Mouse (Mus musculus): ENCODE results near the gene 6430571L13Rik.

6430571L13Rik gene

DNA sequence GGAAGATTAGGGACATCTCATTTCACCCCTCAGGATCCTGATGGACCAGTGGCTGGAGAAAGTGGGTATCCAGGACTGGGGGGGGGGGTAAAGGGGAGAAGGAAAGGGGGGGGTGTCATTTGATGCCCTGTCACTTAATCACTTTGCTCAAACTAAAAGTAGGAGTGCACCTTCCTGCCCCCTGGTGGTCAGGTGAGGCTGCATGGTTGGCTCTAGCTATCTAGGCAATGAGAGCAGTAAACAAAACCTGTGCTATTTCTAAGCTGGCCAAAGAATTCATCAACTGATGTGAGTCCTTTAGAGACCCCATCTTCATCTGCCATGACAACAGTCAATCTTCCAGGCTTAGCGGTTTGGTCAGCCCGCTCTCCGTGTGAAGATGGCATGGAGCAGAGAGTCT lies 46.3 kb downstream of the 6430571L13Rik start:
- peak; percentile 50 to 82 for DNase-seq

GRCm38 (mm10) chr9:107387708-107388107 lies 47.3 kb downstream of the 6430571L13Rik start:
- no peak for DNase-seq

GRCm38 (mm10) chr9:107388263-107388662 lies 47.9 kb downstream of the 6430571L13Rik start:
- DNase-seq: no peak

DNA sequence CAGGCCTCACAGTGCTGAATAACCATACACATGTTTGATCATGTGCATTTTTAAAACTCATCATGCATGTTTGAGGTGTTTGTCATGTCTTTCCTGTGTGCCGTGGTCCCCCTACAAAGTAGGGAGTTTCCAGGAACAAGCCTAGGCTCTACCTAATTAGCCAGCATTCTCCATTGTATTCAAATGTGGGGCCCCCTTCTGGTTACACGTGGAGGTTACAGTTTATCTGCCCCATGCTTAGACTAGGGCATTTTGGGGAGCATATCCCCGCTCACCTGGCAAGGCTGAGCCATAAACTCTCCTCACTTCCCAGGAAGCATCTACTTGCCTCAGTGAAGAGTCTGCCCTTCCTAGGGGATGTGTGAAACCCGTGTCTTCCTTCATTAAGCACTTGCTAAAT lies 56.0 kb downstream of the 6430571L13Rik start:
- DNase-seq: no peak

- DNase-seq: no peak
Measured at GRCm38 (mm10) chr9:107398968-107399367, 58.6 kb downstream of the 6430571L13Rik start.

- DNase-seq: peak; percentile 49 to 72
Measured at GRCm38 (mm10) chr9:107399491-107399971, 59.1 kb downstream of the 6430571L13Rik start, which contains the start of gene Cacna2d2. Cacna2d2 (plus strand) TSS chr9:107399612.

DNA sequence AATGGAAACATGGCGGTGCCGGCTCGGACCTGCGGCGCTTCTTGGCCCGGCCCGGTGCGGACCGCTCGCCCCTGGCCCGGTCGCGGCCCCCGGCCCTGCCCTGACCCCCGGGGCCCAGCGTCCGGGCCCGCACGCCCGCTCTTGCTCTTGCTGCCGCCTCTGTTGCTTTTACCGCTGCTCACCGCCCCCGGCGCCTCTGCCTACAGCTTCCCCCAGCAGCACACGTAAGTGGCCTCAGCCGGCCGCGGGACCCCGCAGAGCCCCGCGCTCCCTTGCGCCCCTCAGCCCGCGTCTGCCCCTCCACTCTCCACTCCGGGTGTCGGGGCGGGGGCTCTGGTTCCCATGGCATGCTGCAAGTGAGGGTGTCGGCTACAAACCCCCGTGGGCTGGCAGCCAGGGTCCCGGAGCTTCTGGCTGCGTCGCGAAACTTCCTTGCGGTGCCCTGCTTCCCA lies 59.7 kb downstream of the 6430571L13Rik start:
- DNase-seq: no peak

DNA sequence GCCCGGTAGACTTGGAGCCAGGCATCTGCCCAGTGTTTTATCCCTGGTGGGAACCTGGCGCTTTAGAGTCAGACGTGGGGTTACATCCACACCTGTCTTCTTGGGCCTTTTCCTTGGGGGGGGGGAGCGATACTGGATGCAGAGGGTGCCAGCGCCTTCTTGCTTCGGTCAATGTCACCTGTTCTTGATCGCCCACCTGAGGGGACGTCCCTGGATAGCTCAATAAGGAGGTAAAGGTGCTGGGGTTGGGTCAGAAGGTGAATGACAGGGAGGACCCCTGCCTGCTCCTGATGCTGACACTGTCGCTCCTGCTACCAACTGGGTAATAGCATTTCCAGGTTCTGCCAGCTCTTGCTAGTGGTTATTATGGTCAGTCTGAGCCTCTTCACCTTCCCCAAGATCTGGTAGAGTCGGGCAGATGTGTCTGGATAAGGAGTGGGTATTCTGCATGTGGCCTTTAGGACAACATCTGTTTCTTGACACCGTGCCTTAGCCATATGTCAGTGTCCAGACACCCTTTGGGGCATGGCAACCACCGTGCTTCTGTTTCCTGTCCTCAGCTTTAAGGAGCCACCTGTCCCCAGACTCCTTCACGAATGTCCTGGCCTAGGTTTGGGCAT lies 60.4 kb downstream of the 6430571L13Rik start:
- DNase-seq: no peak
